Mouse (Mus musculus): ENCODE results near the gene Gm49776.
"Not testable (repeated sequence)": the region's sequence is repeated elsewhere in the genome, so short reads cannot be mapped to it uniquely, and the experiment has no call there.

The Gm49776 gene

DNA sequence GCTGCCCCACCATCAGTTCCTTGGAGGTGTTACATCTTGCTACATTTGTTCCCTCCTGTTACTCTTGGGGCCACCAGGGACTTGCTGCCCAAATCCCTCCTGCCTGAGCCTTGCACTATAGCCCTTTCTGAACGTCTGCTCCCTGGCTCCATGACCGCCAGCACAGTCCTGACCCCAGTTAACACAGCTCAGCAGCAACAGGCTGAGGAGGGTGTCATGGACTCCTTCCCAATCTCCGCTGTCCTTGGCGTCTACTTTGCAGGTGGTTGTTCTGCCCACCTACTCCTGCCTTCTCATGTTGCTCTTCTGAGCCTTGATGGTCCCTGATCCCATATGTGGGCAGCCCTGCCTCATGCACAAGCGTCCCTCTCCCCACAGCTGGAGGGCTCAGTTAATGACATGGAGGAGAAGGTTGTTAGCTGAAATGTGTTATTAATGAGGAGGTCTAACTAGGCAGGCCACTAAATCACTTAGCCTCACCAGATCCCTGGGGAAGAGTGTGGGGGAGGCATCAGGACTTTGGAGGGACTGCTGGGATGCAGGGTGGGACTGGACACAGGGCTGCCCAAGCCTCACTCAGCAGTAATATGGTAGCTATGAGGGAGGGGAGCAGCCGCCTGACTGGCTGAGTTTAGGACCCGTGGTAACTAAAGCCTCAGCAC is 54.6 kb downstream of the Gm49776 start:
- no peak for DNase-seq (ENCODE audit: low spot score)

DNA sequence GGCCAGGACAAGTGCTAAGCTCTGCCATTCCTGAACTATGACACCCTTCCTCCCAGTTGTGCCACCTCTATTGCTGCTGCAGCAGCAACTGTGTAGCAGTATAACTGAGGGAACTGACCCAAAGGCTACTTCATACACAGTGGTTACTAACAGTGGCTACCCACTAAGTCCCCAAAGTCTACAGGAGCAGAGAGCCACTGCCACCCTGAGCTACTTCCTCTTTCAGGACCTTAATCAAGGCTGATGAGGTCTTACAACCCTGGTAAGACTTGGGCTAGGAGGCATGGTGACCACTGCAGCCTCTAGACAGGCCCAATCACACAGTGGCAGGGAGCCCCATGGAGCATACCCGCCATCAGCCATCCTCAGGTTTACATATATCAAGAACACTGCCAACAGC is 56.1 kb downstream of the Gm49776 start:
- DNase-seq (ENCODE audit: low spot score), result no peak

DNA sequence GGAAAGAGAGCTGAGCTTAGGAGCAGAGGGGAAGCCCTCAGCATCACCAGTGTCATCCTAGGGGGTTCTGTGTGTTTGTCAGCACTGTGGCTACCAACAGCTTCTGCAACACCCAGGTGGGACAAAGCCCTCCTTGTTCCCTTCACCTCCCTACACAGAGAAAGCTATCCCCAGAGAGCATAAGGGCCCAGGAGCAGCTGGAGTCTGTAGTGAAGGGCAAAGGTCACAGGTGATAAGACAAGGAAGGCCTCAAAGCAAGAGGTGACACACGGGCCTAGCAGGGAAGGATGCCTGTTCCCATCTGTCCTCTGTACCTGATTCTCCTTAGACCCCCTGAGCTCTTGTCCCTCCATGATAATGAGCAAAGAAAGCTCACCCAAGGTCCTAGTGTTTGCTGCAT is 56.5 kb downstream of the Gm49776 start:
- no peak for DNase-seq (ENCODE audit: low spot score)

DNA sequence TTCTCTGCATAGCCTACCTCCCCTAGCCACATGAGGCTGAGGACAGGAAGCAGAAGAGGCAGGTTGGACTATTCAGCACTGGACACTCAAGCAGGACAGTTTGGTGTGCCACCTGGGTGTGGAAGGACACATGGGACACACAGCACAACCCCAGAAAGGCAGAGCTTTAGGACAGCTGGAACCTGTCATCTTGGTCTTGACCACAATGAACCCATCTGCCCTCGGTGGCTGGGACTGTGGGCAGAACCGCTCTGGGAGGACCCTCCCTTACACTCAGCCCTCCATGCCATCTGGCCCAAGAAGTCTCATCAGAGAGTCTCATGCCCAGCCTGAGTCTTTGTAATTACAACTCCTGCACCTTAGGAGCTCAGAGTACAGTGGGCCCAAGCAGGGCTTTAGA is 58.1 kb downstream of the Gm49776 start:
- no peak for DNase-seq (ENCODE audit: low spot score)

DNA sequence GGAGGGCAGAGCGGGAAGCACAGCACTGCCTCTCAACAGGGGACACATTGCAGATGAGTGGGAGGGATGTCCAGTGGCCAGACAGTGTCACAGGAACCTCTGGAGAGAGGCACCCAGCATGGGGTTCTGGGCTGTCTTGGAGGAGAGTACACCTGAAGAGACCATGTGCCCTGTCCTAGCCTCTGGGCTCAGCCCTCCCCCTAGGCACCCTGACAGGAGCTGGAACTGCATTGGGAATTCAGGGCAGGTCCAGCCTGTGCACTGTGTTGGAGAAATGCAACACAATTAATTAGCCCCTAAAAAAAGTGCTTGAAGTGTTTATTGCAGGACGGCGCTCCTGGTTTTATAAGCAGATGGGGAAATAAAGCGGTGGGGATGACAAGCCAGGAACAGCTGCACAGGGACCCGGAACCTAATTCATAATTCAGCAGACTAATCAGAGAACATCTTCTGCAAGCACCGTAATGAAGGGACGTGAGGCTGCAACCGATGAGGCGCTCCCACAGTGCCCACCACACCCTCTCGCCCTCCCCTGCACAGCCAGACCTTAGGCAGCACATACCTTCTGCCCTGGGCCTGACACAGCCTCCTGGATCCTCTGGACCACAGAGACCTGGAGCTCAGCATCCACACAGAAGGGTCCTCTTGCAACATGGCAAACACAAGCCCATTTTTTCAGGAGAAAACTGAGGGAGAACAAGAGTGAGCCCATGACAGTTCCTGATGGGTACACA is 59.6 kb downstream of the Gm49776 start:
- DNase-seq (ENCODE audit: low spot score), result no peak

DNA sequence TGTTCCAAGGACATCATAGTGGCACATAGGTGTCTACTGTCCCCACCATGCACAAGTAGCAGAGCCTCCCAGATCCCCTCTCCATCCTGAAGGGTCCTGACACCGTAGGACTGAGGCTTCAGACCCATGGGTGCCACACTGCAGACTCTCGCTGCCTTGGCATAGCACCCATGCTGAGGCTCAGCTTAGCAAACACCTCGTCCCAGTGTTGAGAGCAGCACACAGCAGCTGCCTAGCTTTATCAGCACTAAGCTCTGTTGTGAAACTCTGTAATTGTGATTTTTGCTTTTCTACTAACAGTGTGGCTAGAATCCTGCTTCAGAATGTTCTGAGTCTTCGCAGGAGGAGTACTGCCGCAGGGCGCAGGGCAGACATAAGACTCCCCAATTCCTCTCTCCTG is 60.2 kb downstream of the Gm49776 start:
- DNase-seq (ENCODE audit: low spot score), result no peak

DNA sequence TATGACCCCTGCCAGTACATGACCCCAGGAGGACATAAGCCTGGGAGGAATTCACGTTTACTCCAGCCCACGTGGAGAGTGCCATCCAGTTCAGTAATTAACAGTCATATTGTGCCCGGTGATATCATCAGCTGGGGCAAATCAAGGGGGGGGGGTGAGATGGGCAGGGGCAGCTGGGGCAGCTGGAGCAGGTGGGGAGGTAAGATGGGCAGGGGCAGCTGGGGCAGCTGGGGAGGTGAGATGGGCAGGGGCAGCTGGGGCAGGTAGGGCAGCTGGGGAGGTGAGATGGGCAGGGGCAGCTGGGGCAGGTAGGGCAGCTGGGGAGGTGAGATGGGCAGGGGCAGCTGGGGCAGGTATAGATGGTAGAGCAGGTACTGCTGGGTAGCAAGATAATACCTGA is 62.6 kb downstream of the Gm49776 start:
- DNase-seq (ENCODE audit: low spot score), result not testable (repeated sequence)

Data from MN1 (cell line).